Mouse (Mus musculus): Measurements from ENCODE around the gene Cyp4x1. TPM values are rescaled to one million over a fixed set of nuclear protein-coding genes. Genes with fewer than 3 reads are reported as not detected.
A peak's percentile ranks its signal among the peaks of the same experiment; 100 is the strongest.

Gene Cyp4x1
- polyA plus RNA-seq, 1 experiment from 2014 or later: 0.79 TPM

- H3K9me3 ChIP-seq (ENCODE audit: control insufficient read depth, low read length): no peaks in the 10 kb centered on the region
These were observed 71.1 kb downstream of the Cyp4x1 start for GRCm38 (mm10) chr4:115062875-115063517.

DNA sequence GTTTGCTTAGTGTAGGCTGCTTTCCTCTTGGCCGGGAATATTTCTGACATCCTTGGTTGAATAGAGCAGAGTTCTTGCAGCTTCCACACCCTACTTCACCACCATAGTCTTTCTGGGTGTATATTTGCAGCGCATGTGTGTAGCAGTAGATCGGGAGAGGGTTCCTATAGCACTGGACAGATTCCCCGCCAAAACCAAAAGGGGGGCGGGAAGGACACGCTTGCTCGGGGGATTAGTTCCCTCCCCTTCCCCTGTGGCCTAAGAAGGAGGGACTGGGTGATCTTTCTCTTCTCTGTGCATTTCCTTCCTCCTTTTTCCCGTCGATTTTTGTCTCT is 71.6 kb downstream of the Cyp4x1 start:
- 1% methylated on average over 9 of the region's 9 CpGs for WGBS
- H3K9me3 ChIP-seq (ENCODE audit: control insufficient read depth, low read length): no peaks in the 10 kb centered on the region
- peaks cover 84% of the 10 kb centered on the region for H3K27me3 ChIP-seq (ENCODE audit: control insufficient read depth, insufficient read depth, low read length)
- ATAC-seq (ENCODE audit: low FRiP score) (0 out of 2 replicates have a peak, but pooled peaks have one; percentile 5), DNase-seq (ENCODE audit: low spot score) (peak; percentile 48)
- no peaks in the 10 kb centered on the region for H3K36me3 ChIP-seq (ENCODE audit: control insufficient read depth, insufficient read depth, low read length)
- peak overlapping the region; percentile 96 for H3K4me2 ChIP-seq (replicated peaks; ENCODE audit: low read depth, low read length)
- H3K4me3 ChIP-seq (ENCODE audit: low read depth, low read length): peak overlapping the region; percentile 47
- no peak overlapping the region for H3K27ac ChIP-seq (ENCODE audit: low read depth, low read length)
- H3K9ac ChIP-seq (ENCODE audit: low read depth, low read length): peak overlapping the region; percentile 38; the same call in 1 of the 2 replicates
- H3K4me1 ChIP-seq (replicated peaks; ENCODE audit: control insufficient read depth, insufficient read depth, low read length): peaks cover 9% of the 10 kb centered on the region; the same call in 1 of the 2 replicates

More at GRCm38 (mm10) chr4:115062875-115063517, 71.1 kb downstream of the Cyp4x1 start:
- Histone ChIP-seq H3K36me3 (ENCODE audit: control insufficient read depth, insufficient read depth, low read length) (no peaks in the 10 kb centered on the region), H3K27me3 (ENCODE audit: control insufficient read depth, insufficient read depth, low read length) (peaks cover 80% of the 10 kb centered on the region), H3K9ac (ENCODE audit: low read depth, low read length) (peak overlapping the region; percentile 38; the same call in 1 of the 2 replicates), H3K27ac (ENCODE audit: low read depth, low read length) (no peak overlapping the region), H3K4me2 (replicated peaks; ENCODE audit: low read depth, low read length) (peak overlapping the region; percentile 96), H3K4me3 (ENCODE audit: low read depth, low read length) (peak overlapping the region; percentile 47), H3K4me1 (replicated peaks; ENCODE audit: control insufficient read depth, insufficient read depth, low read length) (peaks cover 9% of the 10 kb centered on the region; the same call in 1 of the 2 replicates)
- under 1% methylated on average over 52 of the region's 58 CpGs for WGBS
- peak; percentile 87 for ATAC-seq (ENCODE audit: low FRiP score)
- peak; percentile 71 for DNase-seq (ENCODE audit: low spot score)

DNA sequence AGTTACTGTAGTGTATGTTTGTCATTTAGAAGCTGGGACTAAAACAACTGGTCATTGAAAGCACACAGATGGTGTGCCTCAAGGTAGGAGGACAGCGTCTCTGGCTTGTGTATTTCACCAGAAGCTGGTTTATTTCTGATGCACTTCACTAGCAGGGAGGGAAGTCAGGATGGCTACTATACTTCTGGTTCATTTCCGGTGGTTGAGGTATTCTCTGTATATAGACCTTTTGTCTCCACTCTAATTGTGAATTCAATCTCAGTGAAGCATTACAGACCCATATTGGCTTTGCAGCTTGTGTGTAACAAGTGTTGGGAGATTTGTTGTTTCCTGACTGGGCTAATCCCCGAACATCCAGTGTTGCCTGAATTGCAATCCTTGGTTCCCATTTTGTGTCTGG is 73.3 kb downstream of the Cyp4x1 start:
- peak overlapping the region; percentile 19; the same call in 1 of the 2 replicates for H3K4me3 ChIP-seq (ENCODE audit: low read depth, low read length)
- H3K27ac ChIP-seq (ENCODE audit: low read depth, low read length): 0 out of 2 replicates have a peak overlapping the region, but pooled peaks have one; percentile 10
- peak; percentile 35 for DNase-seq (ENCODE audit: low spot score)

DNA sequence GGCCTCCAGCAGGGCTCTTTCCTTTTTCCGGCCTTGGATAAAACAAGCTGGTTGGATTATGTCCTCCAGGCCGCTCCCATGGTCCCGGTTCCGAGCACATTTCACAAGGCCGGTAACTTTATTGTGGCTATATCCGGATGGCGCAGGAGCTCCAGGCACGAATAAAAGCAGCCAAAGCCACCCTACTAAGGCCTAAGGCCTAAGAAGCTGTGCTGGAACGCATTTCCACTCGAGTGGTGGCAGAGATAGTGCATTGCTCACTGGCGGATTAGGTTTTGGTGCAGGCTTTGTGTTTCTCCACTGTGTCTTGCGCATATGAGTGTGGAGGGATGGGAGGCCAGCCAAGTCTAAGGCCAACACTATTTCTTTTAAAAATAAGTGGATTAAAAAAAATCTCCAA is 74.2 kb downstream of the Cyp4x1 start:
- Histone ChIP-seq H3K9me3 (ENCODE audit: control insufficient read depth, low read length) (no peaks in the 10 kb centered on the region), H3K4me3 (ENCODE audit: low read depth, low read length) (peak overlapping the region; percentile 19; the same call in 1 of the 2 replicates), H3K4me2 (replicated peaks; ENCODE audit: low read depth, low read length) (no peak overlapping the region), H3K9ac (ENCODE audit: low read depth, low read length) (no peak overlapping the region), H3K4me1 (replicated peaks; ENCODE audit: control insufficient read depth, insufficient read depth, low read length) (peaks cover 9% of the 10 kb centered on the region; the same call in 1 of the 2 replicates), H3K27ac (ENCODE audit: low read depth, low read length) (no peak overlapping the region), H3K36me3 (ENCODE audit: control insufficient read depth, insufficient read depth, low read length) (no peaks in the 10 kb centered on the region), H3K27me3 (ENCODE audit: control insufficient read depth, insufficient read depth, low read length) (peaks cover 92% of the 10 kb centered on the region)
- 4% methylated on average over 12 of the region's 12 CpGs for WGBS
- DNase-seq (ENCODE audit: low spot score): peak; percentile 52
- ATAC-seq (ENCODE audit: low FRiP score): no peak

More for the DNA sequence above, 73.3 kb downstream of the Cyp4x1 start:
- ATAC-seq (ENCODE audit: low FRiP score): no peak
- peaks cover 92% of the 10 kb centered on the region for H3K27me3 ChIP-seq (ENCODE audit: control insufficient read depth, insufficient read depth, low read length)
- H3K9me3 ChIP-seq (ENCODE audit: control insufficient read depth, low read length): no peaks in the 10 kb centered on the region
- H3K36me3 ChIP-seq (ENCODE audit: control insufficient read depth, insufficient read depth, low read length): no peaks in the 10 kb centered on the region
- H3K9ac ChIP-seq (ENCODE audit: low read depth, low read length): no peak overlapping the region
- H3K4me1 ChIP-seq (replicated peaks; ENCODE audit: control insufficient read depth, insufficient read depth, low read length): peaks cover 9% of the 10 kb centered on the region; the same call in 1 of the 2 replicates
- no peak overlapping the region; the same call in 1 of the 2 replicates for H3K4me2 ChIP-seq (replicated peaks; ENCODE audit: low read depth, low read length)
- WGBS: 15% methylated on average over 3 of the region's 3 CpGs

GRCm38 (mm10) chr4:115058871-115059590 is 75.0 kb downstream of the Cyp4x1 start:
- DNase-seq (ENCODE audit: low spot score) (peak; percentile 52), ATAC-seq (ENCODE audit: low FRiP score) (no peak)
- Histone ChIP-seq H3K9ac (ENCODE audit: low read depth, low read length) (no peak overlapping the region), H3K36me3 (ENCODE audit: control insufficient read depth, insufficient read depth, low read length) (no peaks in the 10 kb centered on the region), H3K4me2 (replicated peaks; ENCODE audit: low read depth, low read length) (no peak overlapping the region; the same call in 1 of the 2 replicates), H3K4me1 (replicated peaks; ENCODE audit: control insufficient read depth, insufficient read depth, low read length) (peaks cover 9% of the 10 kb centered on the region; the same call in 1 of the 2 replicates), H3K4me3 (ENCODE audit: low read depth, low read length) (peak overlapping the region; percentile 1; the same call in 1 of the 2 replicates), H3K27me3 (ENCODE audit: control insufficient read depth, insufficient read depth, low read length) (peaks cover 92% of the 10 kb centered on the region), H3K27ac (ENCODE audit: low read depth, low read length) (0 out of 2 replicates have a peak overlapping the region, but pooled peaks have one; percentile 30), H3K9me3 (ENCODE audit: control insufficient read depth, low read length) (no peaks in the 10 kb centered on the region)
- WGBS: 1% methylated on average over 23 of the region's 23 CpGs

- Histone ChIP-seq H3K27ac (ENCODE audit: low read depth, low read length) (no peak overlapping the region), H3K27me3 (ENCODE audit: control insufficient read depth, insufficient read depth, low read length) (peaks cover 89% of the 10 kb centered on the region), H3K4me1 (replicated peaks; ENCODE audit: control insufficient read depth, insufficient read depth, low read length) (peaks cover 3% of the 10 kb centered on the region; the same call in 1 of the 2 replicates), H3K9me3 (ENCODE audit: control insufficient read depth, low read length) (no peaks in the 10 kb centered on the region), H3K4me2 (replicated peaks; ENCODE audit: low read depth, low read length) (no peak overlapping the region), H3K4me3 (ENCODE audit: low read depth, low read length) (peak overlapping the region; percentile 29; the same call in 1 of the 2 replicates), H3K36me3 (ENCODE audit: control insufficient read depth, insufficient read depth, low read length) (no peaks in the 10 kb centered on the region), H3K9ac (ENCODE audit: low read depth, low read length) (no peak overlapping the region)
- 2% methylated on average over 20 of the region's 20 CpGs for WGBS
- ATAC-seq (ENCODE audit: low FRiP score) (no peak), DNase-seq (ENCODE audit: low spot score) (peak; percentile 66)
These were observed 75.7 kb downstream of the Cyp4x1 start for GRCm38 (mm10) chr4:115058317-115058761.

DNA sequence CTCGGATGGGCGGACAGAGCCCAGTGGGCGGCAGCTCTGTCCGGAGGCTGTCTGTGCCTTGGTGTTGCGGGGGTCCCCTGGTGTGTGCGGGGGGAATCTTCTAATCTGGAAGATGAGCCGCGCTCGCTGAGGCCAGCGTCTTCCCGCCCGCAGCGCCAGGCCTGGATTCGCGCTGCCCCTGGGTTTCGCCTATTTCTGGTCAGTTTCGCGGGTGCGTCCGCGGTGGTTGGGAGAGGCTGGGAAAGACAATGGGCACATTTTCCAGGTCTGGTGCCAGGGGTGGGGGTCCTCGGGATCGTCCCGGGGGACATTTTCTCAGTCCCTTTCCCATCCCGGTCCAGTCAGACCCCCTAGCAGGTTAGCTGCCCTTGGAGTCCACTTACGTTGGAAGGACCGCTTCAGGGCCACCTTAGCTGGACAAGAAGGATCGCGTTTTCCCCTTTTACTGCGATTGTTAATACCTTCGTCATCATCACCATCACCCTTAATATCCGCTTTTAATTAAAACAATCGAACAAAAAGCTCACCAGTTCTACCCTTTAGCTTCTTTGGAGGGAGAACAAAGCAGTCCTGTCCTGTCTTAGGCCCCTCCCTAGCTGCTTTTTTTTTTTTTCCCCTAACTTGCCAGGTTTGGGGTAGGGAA is 76.3 kb downstream of the Cyp4x1 start:
- no peaks in the 10 kb centered on the region for H3K9me3 ChIP-seq (ENCODE audit: control insufficient read depth, low read length)
- H3K27ac ChIP-seq (ENCODE audit: low read depth, low read length): peak overlapping the region; percentile 7; the same call in 1 of the 2 replicates
- no peaks in the 10 kb centered on the region; the same call in 1 of the 2 replicates for H3K4me1 ChIP-seq (replicated peaks; ENCODE audit: control insufficient read depth, insufficient read depth, low read length)
- DNase-seq (ENCODE audit: low spot score) (no peak), ATAC-seq (ENCODE audit: low FRiP score) (no peak)
- H3K4me3 ChIP-seq (ENCODE audit: low read depth, low read length): peak overlapping the region; percentile 29
- H3K4me2 ChIP-seq (replicated peaks; ENCODE audit: low read depth, low read length): 0 out of 2 replicates have a peak overlapping the region, but pooled peaks have one; percentile 1
- peak overlapping the region; percentile 12; the same call in 1 of the 2 replicates for H3K9ac ChIP-seq (ENCODE audit: low read depth, low read length)
- WGBS: under 1% methylated on average over 33 of the region's 33 CpGs
- H3K36me3 ChIP-seq (ENCODE audit: control insufficient read depth, insufficient read depth, low read length): no peaks in the 10 kb centered on the region
- H3K27me3 ChIP-seq (ENCODE audit: control insufficient read depth, insufficient read depth, low read length): peaks cover 88% of the 10 kb centered on the region
